Mouse (Mus musculus) intestine, embryonic 14.5 days (tissue): ENCODE data around the gene Lrrc56. TPM values are rescaled to one million over a fixed set of nuclear protein-coding genes. Genes with fewer than 3 reads are reported as not detected.
A peak's percentile ranks its signal among the peaks of the same experiment; 100 is the strongest.

ENCODE experiments used
- ATAC-seq: fragments of 200-750 bp; cut with Nextera tagmentation; replicated peaks from 2 replicates; pipeline ENCODE4 v1.8.0; 2017; ENCODE audit warnings: low read depth, moderate number of reproducible peaks, moderate TSS enrichment, moderate library complexity; ENCODE audit not compliant: low FRiP score, low TSS enrichment
- DNase-seq: peaks from one replicate; pipeline ENCODE4 v3.0.0-alpha.2; 2018; ENCODE audit warnings: low spot score
- H3K27ac ChIP-seq: fragments of 300-500 bp; sonication (generic); 2 replicates; pipeline ENCODE4 v1.5.1; 2014; ENCODE audit warnings: low read depth, mild to moderate bottlenecking, control low read depth
- H3K27me3 ChIP-seq: fragments of 300-500 bp; sonication (generic); replicated peaks from 2 replicates; pipeline ENCODE4 v1.6.1; 2014; ENCODE audit warnings: low read length, control low read depth; ENCODE audit not compliant: control insufficient read depth, insufficient read depth
- H3K36me3 ChIP-seq: fragments of 300-500 bp; sonication (generic); 2 replicates; pipeline ENCODE4 v1.6.1; 2014; ENCODE audit warnings: low read length, control low read depth; ENCODE audit not compliant: control insufficient read depth, insufficient read depth
- H3K4me1 ChIP-seq: fragments of 300-500 bp; sonication (generic); replicated peaks from 2 replicates; pipeline ENCODE4 v1.6.1; 2014; ENCODE audit warnings: low read length, control low read depth, mixed read lengths; ENCODE audit not compliant: control insufficient read depth, insufficient read depth
- H3K4me2 ChIP-seq: fragments of 300-500 bp; sonication (generic); 2 replicates; pipeline ENCODE4 v1.6.1; 2014; ENCODE audit warnings: low read length
- H3K4me3 ChIP-seq: fragments of 300-500 bp; sonication (generic); 2 replicates; pipeline ENCODE4 v1.5.1; 2014; ENCODE audit warnings: low read depth, low read length, control low read depth, mixed read lengths
- H3K9ac ChIP-seq: fragments of 300-500 bp; sonication (generic); 2 replicates; pipeline ENCODE4 v1.6.1; 2014; ENCODE audit warnings: mild to moderate bottlenecking, low read length
- H3K9me3 ChIP-seq: fragments of 300-500 bp; sonication (generic); 2 replicates; pipeline ENCODE4 v1.6.1; 2016; ENCODE audit warnings: low read length, control low read depth; ENCODE audit not compliant: control insufficient read depth
- WGBS: fragments of 180-500 bp; shearing (Covaris S2); extraction: QIAGEN DNeasy Blood & Tissue Kit; methylation state at CpG from one replicate; pipeline ENCODE4 v1.1.7; 2014; 5-methylcytosine and 5-hydroxymethylcytosine counted together
- polyA plus RNA-seq: library from polyadenylated mRNA; unstranded; fragments of >200 nt; fragmentation: Nextera tagmentation; extraction: Ambion mirVana; gene quantifications from 2 replicates; pipeline ENCODE4 v1.2.1, GENCODE M21; 2014

Gene Lrrc56
- polyA plus RNA-seq, 1 experiment from 2014 or later = 3.9 TPM

DNA sequence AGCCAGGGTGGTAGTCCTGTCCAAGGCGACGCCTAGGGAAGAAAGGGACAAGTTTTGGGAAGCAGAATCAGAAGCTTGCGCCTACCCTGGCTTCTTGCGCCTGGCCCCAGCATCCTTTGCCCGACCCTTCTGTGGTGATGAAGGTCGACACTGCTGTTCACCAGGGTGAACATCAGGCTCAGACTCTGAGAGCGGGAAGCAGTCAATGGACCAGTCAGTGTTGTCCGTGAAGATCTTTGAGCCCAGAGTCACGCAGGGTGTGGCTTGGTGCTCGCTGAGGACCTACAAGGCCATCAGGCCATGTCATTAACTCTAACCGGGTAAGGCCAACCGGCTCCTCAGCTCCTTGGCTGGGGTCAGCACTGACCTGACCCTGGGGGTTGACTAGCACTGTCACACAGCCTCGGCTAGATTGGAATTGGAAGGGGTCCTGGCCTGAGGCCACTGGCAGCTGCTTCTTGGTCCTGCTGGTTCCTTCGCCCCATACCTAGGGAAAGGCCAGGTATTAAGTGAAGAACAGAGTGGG is 16.7 kb downstream of the Lrrc56 start:
- no peak overlapping the region for H3K27ac ChIP-seq
- H3K9ac ChIP-seq = no peak overlapping the region
- WGBS = 88% methylated on average over 14 of the region's 14 CpGs
- no peaks in the 10 kb centered on the region for H3K9me3 ChIP-seq
- H3K36me3 ChIP-seq = no peaks in the 10 kb centered on the region
- peaks cover 4% of the 10 kb centered on the region; the same call in 1 of the 2 replicates for H3K4me1 ChIP-seq
- DNase-seq (no peak), ATAC-seq (no peak)
- no peak overlapping the region for H3K4me3 ChIP-seq
- no peak overlapping the region for H3K4me2 ChIP-seq
- no peaks in the 10 kb centered on the region for H3K27me3 ChIP-seq

DNA sequence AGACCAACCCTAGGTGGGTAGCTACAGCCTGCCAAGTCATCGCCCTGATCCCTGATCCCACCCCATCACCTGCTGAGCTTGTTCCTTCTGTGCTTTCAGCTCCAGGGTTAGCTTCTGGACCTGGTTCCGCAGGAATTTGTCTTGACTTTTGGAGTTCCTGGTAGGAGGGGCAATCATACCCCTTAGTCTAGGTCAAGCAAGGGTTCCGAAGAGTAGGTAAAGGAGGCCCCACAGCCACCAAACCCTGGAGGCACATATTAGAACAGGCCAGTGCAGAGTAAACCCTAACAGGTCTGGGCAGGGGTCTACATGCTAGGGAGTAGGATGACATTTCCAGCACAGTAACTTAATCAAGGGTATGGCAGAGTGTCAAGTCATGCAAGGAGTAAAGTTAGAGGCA is 19.2 kb downstream of the Lrrc56 start:
- no peak overlapping the region for H3K9ac ChIP-seq
- no peak overlapping the region for H3K4me3 ChIP-seq
- H3K27me3 ChIP-seq = no peaks in the 10 kb centered on the region
- DNase-seq (no peak), ATAC-seq (no peak)
- peaks cover 14% of the 10 kb centered on the region; the same call in 1 of the 2 replicates for H3K4me1 ChIP-seq
- no peak overlapping the region for H3K4me2 ChIP-seq
- WGBS = 87% methylated on average over 3 of the region's 3 CpGs
- no peaks in the 10 kb centered on the region for H3K9me3 ChIP-seq
- H3K27ac ChIP-seq = no peak overlapping the region
- peaks cover 1% of the 10 kb centered on the region; the same call in 1 of the 2 replicates for H3K36me3 ChIP-seq

DNA sequence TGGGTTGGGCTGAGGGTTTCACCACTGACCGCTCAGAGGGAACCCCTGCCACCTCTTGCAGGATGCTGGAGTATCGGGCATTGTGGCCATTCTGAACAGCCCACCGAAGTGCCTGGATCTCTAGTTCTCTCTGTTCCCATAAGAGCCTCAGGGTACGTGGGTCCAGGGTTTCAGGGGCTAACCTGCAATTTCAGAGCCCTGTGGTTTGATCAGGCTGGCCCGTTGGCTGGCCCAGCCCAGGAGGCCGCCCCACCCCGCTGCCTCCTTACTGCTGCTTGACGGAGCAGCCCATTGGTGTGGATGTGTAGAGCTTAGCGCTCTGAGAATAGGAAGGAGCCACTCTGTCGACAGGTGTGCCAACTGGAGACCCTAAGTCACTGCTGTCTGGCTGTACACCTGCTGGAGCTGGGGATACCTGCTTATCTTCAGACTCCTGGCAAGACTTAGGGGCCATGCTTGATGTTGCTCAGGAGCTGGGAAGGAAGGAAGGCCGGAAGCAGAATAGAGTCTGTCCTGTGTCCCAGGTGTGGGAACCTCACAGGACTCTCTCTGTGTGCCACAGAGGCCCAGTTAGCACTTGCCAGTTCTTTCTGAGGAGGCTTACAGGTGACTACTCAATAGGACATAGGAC is 19.8 kb downstream of the Lrrc56 start, which contains the start of gene Lmntd2:
Lmntd2 (minus strand) TSS at position 476 of the 631 bp plus-strand sequence.
- Histone ChIP-seq H3K36me3 (peaks cover 4% of the 10 kb centered on the region; the same call in 1 of the 2 replicates), H3K9me3 (no peaks in the 10 kb centered on the region), H3K4me2 (peak within 1 kb of the TSS; percentile 84), H3K27me3 (no peaks in the 10 kb centered on the region), H3K4me1 (peaks cover 14% of the 10 kb centered on the region; the same call in 1 of the 2 replicates), H3K9ac (peak within 1 kb of the TSS; percentile 64), H3K27ac (peak within 1 kb of the TSS; percentile 85), H3K4me3 (peak within 1 kb of the TSS; percentile 62)
- DNase-seq (no peak), ATAC-seq (no peak)
- 89% methylated on average over 11 of the region's 11 CpGs for WGBS

DNA sequence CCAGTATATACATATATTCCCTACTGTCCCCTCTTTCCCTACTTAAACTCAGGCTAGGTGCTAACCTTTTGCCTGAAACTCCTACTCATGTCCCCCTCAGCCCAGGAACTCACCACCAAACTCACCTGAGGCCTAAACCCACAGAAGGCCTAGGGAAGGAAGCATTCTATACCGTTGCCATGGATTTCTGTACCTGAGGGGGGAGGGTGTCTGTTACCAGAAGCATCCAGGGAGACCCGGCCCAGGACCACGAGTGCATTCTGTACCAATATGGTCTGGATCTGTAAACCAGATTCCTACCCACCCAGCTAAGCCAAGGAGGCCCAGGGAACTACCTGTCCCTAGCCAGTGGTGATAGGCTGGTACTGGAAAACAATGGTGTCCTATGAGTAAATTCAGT is 20.4 kb downstream of the Lrrc56 start:
- Histone ChIP-seq H3K4me3 (no peak overlapping the region), H3K36me3 (peaks cover 9% of the 10 kb centered on the region; the same call in 1 of the 2 replicates), H3K9ac (no peak overlapping the region), H3K4me2 (peak overlapping the region; percentile 84), H3K27me3 (no peaks in the 10 kb centered on the region), H3K9me3 (no peaks in the 10 kb centered on the region), H3K27ac (peak overlapping the region; percentile 85), H3K4me1 (peaks cover 14% of the 10 kb centered on the region; the same call in 1 of the 2 replicates)
- ATAC-seq = no peak
- WGBS = 66% methylated on average over 3 of the region's 3 CpGs
- DNase-seq = no peak

DNA sequence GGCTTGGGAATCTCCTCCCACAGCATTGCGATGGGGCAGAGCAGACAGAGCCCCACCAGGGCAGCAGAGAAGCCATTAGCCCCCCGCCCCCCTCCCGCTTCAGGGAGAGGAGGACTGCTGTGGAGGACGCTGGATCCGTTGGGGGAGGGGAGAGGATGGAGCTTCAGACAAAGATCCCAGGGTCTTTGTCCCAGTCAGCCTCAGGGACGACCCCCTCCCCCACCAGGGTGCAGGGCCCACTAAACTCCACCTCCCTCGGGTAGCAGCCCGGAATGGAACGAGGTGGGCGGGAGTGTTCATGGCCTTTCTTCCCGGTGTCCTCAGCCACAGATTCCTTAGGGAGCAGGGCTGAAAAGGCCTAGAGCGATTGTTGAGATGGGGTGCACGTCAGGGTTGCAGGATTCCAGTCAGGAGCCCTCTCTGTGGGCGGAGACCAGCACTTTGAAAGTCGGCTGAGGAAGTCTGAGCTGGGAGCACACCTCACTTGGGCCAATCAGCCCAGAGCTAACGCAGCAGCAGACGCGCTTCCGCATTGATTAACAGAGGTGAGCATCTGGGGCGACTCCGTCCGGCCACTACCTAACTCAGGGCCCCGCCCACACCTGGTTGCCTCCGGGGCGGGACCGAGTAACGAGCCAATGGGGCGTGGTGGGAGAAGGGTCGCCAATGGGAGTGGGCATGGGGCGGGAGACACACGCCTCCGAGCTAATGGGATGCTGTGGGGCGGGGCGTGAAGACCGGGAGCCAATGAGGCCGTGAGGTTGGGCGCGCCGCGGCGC is 21.3 kb downstream of the Lrrc56 start, which contains the start of gene Rassf7:
Rassf7 (plus strand) TSS at position 760 of the 779 bp plus-strand sequence.
- ATAC-seq (peak; percentile 90), DNase-seq (peak; percentile 89)
- Histone ChIP-seq H3K9me3 (no peaks in the 10 kb centered on the region), H3K27ac (peak within 1 kb of the TSS; percentile 85), H3K9ac (peak within 1 kb of the TSS; percentile 64), H3K27me3 (no peaks in the 10 kb centered on the region), H3K4me3 (peak within 1 kb of the TSS; percentile 62), H3K36me3 (peaks cover 18% of the 10 kb centered on the region), H3K4me1 (peaks cover 20% of the 10 kb centered on the region), H3K4me2 (peak within 1 kb of the TSS; percentile 84)
- WGBS = under 1% methylated on average over 41 of the region's 41 CpGs

DNA sequence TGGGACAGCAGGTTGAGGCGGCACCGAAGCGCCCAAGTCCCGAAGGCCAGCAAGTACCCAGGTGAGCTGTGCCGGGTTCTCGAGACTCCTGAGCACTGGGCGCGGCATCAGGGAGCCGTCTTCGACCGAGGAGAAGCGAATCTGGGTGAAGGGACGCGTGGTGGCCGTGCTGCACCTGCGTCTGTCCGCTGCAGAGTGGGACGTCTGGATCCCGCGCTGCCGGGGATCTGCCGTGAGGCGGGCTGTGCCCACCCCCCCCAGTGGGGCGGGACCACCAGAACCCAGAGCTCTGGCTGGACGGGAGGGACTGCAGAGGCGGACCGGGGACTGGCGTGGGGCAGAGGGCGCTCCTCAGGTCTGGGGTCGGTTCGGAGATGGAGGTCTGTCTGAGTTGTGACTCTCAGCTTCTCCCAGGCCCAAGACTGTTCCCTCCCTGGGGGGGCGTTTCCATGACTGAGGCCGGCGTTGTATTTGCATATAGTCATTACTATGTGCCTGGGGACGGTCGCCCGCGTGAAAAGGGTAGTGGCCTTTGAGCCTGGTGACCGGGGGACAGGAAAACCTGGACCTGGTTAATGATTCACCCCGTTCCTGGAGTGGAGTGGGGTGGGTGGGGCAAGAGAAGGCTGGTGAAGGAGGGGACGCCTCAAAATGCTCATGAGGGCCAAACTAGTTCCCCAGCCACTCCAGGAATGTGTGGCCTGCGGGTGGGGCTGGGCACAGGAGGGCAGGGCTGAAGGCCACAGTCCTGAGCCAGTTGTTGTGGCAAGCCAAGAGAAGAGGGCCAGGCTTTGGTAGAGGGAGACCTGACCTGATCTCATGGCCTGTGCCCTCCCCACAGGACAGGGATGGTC is 22.1 kb downstream of the Lrrc56 start:
- peak; percentile 65 for ATAC-seq
- peak; percentile 95 for DNase-seq
- peaks cover 19% of the 10 kb centered on the region for H3K36me3 ChIP-seq
- H3K4me3 ChIP-seq = peak overlapping the region; percentile 62
- H3K4me1 ChIP-seq = peaks cover 28% of the 10 kb centered on the region
- no peaks in the 10 kb centered on the region for H3K27me3 ChIP-seq
- H3K4me2 ChIP-seq = peak overlapping the region; percentile 84
- H3K9ac ChIP-seq = peak overlapping the region; percentile 64
- H3K27ac ChIP-seq = peak overlapping the region; percentile 85
- 1% methylated on average over 34 of the region's 42 CpGs for WGBS
- H3K9me3 ChIP-seq = no peaks in the 10 kb centered on the region

DNA sequence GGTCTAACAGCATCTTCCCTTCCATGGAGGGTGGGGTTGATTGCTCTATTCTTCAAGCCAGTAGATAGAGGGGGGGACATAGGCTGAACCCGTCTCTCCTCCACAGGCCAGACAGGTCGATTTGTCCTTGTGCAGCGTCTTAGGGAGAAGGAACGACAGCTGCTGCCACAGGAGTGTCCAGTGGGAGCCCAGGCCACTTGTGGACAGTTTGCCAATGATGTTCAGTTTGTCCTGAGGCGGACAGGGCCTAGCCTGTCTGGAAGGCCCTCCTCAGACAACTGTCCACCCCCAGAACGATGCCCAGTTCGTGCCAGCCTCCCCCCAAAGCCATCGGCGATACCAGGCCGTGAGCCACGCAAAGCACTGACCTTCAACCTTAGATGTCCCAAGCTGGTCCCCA is 22.9 kb downstream of the Lrrc56 start:
- Histone ChIP-seq H3K27ac (0 out of 2 replicates have a peak overlapping the region, but pooled peaks have one; percentile 33), H3K9ac (peak overlapping the region; percentile 64), H3K36me3 (peaks cover 19% of the 10 kb centered on the region), H3K4me2 (peak overlapping the region; percentile 84), H3K27me3 (no peaks in the 10 kb centered on the region), H3K9me3 (no peaks in the 10 kb centered on the region), H3K4me3 (peak overlapping the region; percentile 62), H3K4me1 (peaks cover 29% of the 10 kb centered on the region)
- WGBS = 77% methylated on average over 11 of the region's 11 CpGs
- no peak for DNase-seq
- ATAC-seq = no peak
